Mouse (Mus musculus): ENCODE data around the gene Ankrd10. TPM values are rescaled to one million over a fixed set of nuclear protein-coding genes. Genes with fewer than 3 reads are reported as not detected.

Ankrd10 gene
- polyA plus RNA-seq, 1 experiment from 2014 or later = 80.2 TPM

DNA sequence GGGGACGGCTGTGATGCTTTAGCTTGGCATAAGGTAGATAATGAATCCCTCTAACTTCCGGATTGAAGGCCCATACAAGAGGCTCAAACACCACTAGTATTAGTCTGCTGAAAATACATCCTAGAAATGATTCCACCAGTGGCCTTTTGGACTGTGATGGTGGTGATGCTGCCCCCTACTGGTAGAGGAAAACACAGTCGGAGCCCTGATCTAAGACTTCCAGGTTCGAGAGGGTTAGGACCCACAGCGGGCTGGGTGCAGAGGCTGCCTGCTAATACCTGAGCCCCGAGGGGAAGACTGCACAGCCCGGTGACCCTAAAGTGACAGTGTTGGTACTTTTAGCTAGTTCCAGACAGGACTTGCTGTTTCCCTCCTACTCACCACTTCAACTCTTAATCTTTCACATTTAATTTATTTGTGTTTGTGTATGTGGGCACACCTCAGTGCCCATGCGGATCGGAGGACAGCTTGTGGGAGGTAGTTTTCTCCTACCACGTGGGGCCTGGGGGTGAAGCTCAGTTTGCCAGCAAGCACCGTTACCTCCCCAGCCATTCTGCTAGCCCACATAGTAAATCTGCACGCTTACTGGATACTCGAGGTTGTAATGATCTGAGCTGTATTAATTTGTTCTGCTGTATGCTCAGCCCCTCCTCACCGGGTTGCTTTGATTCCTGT, 33.4 kb downstream of the Ankrd10 start:
- Histone ChIP-seq H3K36me3 (no peaks in the 10 kb centered on the region), H3K4me2 (no peak overlapping the region), H3K9me3 (no peaks in the 10 kb centered on the region), H3K4me1 (no peaks in the 10 kb centered on the region), H3K4me3 (replicated peaks) (no peak overlapping the region), H3K27ac (no peak overlapping the region), H3K9ac (no peak overlapping the region), H3K27me3 (replicated peaks) (no peaks in the 10 kb centered on the region)
- 0 out of 2 replicates have a peak, but pooled peaks have one; percentile 39 for ATAC-seq (ENCODE audit: insufficient read depth, low FRiP score, low read depth)
- 33% methylated on average over 14 of the region's 14 CpGs for whole genome bisulfite sequencing

DNA sequence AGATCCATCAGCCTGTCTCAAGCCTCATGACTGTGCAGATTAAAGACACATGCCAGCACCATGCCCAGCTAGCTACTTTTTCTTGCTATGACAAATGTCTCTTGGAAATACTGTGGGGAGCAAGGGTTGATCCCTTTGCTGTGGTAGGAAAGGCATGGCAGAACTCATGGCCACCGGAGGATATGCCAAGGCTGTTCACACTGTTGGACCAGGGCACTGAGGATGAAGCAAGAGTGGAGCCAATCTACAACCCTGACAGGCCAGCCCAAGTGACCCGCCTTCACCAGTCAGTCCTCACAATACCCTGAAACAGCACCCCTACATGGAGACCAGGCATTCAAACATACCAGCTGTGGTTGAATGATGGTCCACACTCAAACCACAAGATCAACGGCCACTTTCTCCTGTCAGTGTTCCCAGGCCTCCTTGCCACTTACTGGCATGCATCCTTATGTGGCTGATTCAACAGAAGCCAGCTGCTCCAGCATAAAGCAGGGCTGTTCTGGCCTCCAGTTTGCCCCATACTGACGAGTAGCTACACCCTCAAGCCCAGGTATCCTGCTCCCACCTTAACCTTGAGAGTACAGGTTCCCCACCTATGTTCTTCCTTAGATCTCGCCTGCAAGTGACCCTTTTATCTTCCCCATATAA, 35.1 kb downstream of the Ankrd10 start:
- H3K27ac ChIP-seq = no peak overlapping the region
- no peak overlapping the region for H3K4me3 ChIP-seq (replicated peaks)
- no peaks in the 10 kb centered on the region for H3K27me3 ChIP-seq (replicated peaks)
- H3K9ac ChIP-seq = no peak overlapping the region
- no peaks in the 10 kb centered on the region for H3K9me3 ChIP-seq
- H3K4me2 ChIP-seq = no peak overlapping the region
- no peak for ATAC-seq (ENCODE audit: insufficient read depth, low FRiP score, low read depth)
- no peaks in the 10 kb centered on the region for H3K4me1 ChIP-seq
- no peaks in the 10 kb centered on the region for H3K36me3 ChIP-seq
- WGBS = 87% methylated on average over 5 of the region's 5 CpGs

DNA sequence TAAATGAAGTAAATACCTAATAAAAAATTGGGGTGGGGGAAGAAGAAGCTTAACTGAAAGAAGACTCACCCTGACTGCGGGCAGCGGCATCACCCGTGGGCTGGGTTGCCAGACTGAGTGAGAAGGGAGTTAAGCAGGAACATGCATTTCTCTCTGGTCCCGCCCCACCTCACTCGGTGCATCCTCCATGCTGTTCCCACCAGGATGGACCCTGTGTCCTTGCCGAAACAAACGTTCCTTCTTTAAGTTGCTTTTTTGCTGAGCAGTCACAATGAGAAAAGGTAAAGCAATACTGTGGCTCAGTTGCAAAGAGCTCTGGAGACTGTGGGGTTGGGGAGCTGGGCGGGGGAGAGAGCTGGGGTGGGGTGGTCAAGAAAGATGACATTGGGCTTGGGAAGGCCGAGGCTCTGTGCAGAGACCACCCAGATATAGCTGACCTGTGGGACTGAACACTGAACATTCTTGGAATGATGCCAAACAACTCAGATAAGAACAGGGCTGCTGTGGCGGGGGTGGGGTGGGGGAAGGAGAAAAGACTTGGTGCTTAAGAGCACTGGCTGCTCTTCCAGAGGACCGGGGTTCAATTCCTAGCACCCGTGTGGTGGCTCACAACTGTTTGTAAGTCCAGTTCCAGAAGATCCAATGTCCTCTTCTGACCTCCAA, 42.2 kb downstream of the Ankrd10 start:
- no peak overlapping the region for H3K4me3 ChIP-seq (replicated peaks)
- ATAC-seq (ENCODE audit: insufficient read depth, low FRiP score, low read depth) = no peak
- no peaks in the 10 kb centered on the region for H3K27me3 ChIP-seq (replicated peaks)
- 60% methylated on average over 12 of the region's 12 CpGs for WGBS
- no peaks in the 10 kb centered on the region for H3K36me3 ChIP-seq
- no peak overlapping the region for H3K27ac ChIP-seq
- peaks cover 3% of the 10 kb centered on the region; the same call in 1 of the 2 replicates for H3K4me1 ChIP-seq
- no peaks in the 10 kb centered on the region for H3K9me3 ChIP-seq
- H3K4me2 ChIP-seq = no peak overlapping the region
- H3K9ac ChIP-seq = no peak overlapping the region

DNA sequence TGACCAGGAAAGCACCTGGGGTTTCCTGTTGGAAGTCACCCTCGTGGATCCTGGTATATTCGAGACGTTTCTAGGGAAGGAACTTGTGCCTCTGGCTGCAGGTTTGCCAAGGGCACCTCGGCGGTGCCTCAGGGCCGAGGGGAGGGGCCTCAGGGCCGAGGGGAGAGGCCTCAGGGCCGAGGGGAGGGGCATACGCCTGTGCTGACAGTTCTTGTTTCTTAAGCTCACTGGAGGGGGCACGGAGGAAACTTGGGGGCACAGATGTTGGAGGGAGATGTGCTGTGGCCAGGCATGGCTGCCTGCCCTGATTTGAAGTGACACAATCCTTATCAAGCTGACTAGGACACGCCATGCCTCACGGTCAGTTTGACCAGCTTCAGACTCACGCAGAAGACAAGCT, 43.3 kb downstream of the Ankrd10 start:
- no peak overlapping the region for H3K27ac ChIP-seq
- no peak overlapping the region for H3K4me2 ChIP-seq
- peaks cover 3% of the 10 kb centered on the region; the same call in 1 of the 2 replicates for H3K4me1 ChIP-seq
- H3K27me3 ChIP-seq (replicated peaks) = no peaks in the 10 kb centered on the region
- H3K9me3 ChIP-seq = no peaks in the 10 kb centered on the region
- 40% methylated on average over 13 of the region's 13 CpGs for WGBS
- H3K4me3 ChIP-seq (replicated peaks) = no peak overlapping the region
- ATAC-seq (ENCODE audit: insufficient read depth, low FRiP score, low read depth) = no peak
- no peaks in the 10 kb centered on the region for H3K36me3 ChIP-seq
- no peak overlapping the region for H3K9ac ChIP-seq

DNA sequence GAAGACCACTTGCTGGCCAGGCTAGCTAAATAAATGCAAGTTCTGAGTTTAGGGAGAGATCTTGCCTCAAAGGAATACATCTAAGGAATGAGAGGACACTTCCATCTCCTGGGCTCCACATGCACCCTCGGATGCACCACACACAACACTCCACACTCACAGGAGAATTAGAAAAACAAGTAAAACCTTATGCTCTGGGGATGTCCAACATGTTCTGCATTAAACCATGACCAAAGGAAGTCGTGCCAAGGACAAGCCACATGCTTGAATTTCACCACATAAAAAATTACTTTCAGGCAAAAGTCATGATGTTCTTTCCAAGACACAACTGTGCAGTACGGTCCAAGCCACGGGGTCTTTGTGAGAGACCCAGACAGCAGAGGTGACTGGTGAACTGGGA, 43.7 kb downstream of the Ankrd10 start:
- H3K27me3 ChIP-seq (replicated peaks) = no peaks in the 10 kb centered on the region
- no peaks in the 10 kb centered on the region for H3K36me3 ChIP-seq
- H3K4me2 ChIP-seq = no peak overlapping the region
- H3K9me3 ChIP-seq = no peaks in the 10 kb centered on the region
- 82% methylated on average over 4 of the region's 4 CpGs for WGBS
- H3K9ac ChIP-seq = no peak overlapping the region
- ATAC-seq (ENCODE audit: insufficient read depth, low FRiP score, low read depth) = no peak
- no peak overlapping the region for H3K4me3 ChIP-seq (replicated peaks)
- H3K4me1 ChIP-seq = peaks cover 3% of the 10 kb centered on the region; the same call in 1 of the 2 replicates
- H3K27ac ChIP-seq = no peak overlapping the region

DNA sequence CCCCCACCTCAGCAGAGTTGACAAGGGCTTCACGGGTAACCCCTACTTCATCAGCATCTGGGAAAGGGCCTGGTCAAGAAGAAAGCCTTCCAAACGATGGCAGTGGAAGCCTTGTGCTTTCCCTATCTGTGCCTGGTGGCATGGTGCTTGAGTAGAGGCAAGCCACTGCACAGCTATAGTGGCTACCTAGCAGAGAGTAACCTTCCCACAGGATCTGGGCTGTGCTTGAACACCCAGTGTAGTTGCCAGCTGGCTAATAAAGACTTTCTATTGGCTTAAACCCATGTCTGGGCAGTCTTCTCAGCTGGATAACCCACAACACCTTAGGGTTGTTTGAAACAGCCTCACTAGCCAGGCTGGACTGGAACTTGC, 49.2 kb downstream of the Ankrd10 start:
- Histone ChIP-seq H3K4me1 (0 out of 2 replicates have a peak, but pooled peaks cover 5% of the 10 kb centered on the region), H3K4me2 (no peak overlapping the region), H3K9ac (no peak overlapping the region), H3K27me3 (replicated peaks) (no peaks in the 10 kb centered on the region), H3K36me3 (no peaks in the 10 kb centered on the region), H3K27ac (no peak overlapping the region), H3K4me3 (replicated peaks) (no peak overlapping the region), H3K9me3 (no peaks in the 10 kb centered on the region)
- ATAC-seq (ENCODE audit: insufficient read depth, low FRiP score, low read depth) = no peak
- WGBS = 28% methylated on average over 2 of the region's 2 CpGs

DNA sequence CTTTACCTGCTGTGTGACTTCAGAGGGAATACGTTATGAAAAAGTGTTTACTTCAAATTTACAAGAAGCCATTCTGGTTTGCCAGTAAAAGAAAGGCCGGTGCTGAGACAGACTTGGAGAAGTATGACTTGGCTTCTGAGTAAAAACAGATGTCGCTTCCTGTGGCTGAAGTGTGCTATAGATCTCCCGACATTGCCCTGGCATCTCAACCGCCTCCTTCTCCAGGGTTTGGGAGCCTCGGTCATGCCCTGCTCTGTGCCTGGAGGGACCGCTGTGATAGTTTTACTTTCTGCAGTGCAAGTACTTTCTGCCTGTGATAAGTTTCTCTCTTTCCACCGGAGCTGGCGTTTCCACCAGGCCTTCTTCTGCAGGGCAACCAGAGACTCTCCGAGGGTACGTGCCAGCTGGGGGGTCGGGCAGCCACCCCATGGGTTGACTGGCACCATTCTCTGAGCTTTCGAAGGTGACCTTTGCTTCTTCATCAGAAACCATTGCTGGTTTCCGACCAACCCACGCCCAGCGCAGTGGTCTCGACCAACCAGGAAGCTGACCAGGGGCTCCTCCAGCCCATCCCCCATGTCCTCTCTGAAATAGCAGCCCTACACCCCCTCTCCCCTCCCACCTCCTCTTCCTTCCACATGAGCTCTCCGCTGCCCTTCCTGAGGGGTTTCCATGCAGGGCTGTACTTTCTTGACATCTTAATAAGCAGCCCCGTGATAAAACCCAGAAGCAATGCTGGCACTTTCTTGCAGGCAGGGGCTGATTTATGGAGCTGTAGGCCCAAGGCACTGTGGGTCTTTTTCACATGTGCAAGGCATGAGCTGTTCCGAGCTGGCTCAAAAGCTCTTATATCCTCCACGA, 49.8 kb downstream of the Ankrd10 start:
- 0 out of 2 replicates have a peak, but pooled peaks cover 5% of the 10 kb centered on the region for H3K4me1 ChIP-seq
- H3K27me3 ChIP-seq (replicated peaks) = no peaks in the 10 kb centered on the region
- 61% methylated on average over 21 of the region's 21 CpGs for WGBS
- H3K9ac ChIP-seq = no peak overlapping the region
- H3K9me3 ChIP-seq = no peaks in the 10 kb centered on the region
- H3K27ac ChIP-seq = peak overlapping the region; percentile 60
- peak; percentile 60 for ATAC-seq (ENCODE audit: insufficient read depth, low FRiP score, low read depth)
- no peaks in the 10 kb centered on the region for H3K36me3 ChIP-seq
- peak overlapping the region; percentile 26; the same call in 1 of the 2 replicates for H3K4me2 ChIP-seq
- no peak overlapping the region for H3K4me3 ChIP-seq (replicated peaks)

DNA sequence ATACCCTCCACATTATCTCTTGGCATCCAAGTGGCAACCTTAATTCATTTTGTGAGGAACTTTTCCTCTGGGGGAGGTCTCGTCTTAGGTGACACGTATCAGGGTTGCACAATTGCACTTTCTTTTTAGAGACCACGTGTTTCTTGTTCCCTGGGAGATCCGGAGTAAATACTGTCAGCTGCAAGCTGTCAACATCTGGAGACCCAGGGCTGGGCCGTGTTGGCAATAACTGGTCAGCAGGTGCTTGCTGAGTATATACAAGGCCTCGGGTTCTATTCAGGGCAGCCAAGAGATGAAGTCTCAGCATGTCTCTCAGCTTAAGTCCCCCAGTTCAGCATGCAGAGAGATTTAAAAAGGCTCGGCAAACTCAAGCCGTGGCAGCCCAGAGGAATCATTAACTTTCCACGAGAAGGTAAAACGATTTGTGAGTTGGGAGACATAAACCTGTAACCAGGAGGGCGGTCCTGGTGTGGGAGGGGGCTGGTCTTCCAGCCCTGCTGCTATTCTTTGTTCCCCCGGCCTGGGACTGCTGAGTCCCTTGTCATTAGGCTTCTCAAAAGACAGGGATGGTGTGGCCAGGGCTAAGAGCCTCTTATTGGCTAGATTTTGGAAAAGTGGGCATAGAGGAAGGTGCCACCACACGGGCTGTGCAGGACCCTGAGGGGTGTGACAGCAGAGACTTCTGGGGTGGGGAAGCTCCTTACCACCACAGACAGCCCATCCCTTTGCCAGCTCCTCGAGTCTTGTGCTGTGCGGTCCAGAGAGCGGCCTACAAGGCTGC, 59.8 kb downstream of the Ankrd10 start:
- H3K27me3 ChIP-seq (replicated peaks) = no peaks in the 10 kb centered on the region
- no peak overlapping the region for H3K4me2 ChIP-seq
- H3K4me1 ChIP-seq = peaks cover 15% of the 10 kb centered on the region
- H3K4me3 ChIP-seq (replicated peaks) = no peak overlapping the region
- no peak for ATAC-seq (ENCODE audit: insufficient read depth, low FRiP score, low read depth)
- H3K36me3 ChIP-seq = no peaks in the 10 kb centered on the region
- H3K27ac ChIP-seq = no peak overlapping the region
- WGBS = 47% methylated on average over 16 of the region's 16 CpGs
- no peak overlapping the region for H3K9ac ChIP-seq
- H3K9me3 ChIP-seq = no peaks in the 10 kb centered on the region

DNA sequence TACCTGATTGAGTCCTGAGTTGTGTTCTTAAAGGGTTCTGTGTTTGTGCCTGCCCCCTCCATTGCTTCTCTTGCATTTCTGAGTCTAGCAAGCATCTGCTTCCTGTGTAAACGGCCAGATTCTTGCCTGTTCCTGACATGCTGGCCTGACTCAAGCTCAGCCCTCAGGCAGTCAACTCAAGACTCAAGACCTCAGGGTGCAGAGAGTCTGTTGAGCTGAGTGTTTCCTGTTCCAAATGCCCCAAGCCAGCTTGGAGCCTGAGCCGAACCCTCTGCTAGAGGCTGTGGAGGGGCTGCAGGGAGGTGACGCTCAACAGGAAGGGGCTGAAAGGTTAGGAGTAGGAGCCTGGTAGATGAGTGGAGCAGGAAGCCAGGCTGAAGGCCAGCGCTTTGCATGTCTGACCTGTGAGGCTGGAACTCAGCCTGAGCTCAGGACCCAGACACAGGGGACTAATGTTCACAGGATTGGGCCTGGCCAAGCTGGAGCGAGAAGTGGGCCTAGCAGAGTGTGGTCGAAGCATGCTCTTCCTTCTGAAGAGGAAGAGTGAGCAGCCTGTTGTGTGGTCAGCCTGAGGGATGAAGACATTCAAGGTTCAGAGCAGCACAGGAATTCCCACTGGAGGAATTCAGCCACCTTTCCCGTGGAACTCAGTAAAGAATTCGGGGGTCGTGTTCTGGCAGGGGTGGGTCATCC, 60.5 kb downstream of the Ankrd10 start:
- Histone ChIP-seq H3K9ac (no peak overlapping the region), H3K9me3 (no peaks in the 10 kb centered on the region), H3K36me3 (no peaks in the 10 kb centered on the region), H3K4me1 (peaks cover 15% of the 10 kb centered on the region), H3K4me3 (replicated peaks) (no peak overlapping the region), H3K27ac (peak overlapping the region; percentile 48; the same call in 1 of the 2 replicates), H3K4me2 (no peak overlapping the region), H3K27me3 (replicated peaks) (no peaks in the 10 kb centered on the region)
- WGBS = 53% methylated on average over 9 of the region's 9 CpGs
- ATAC-seq (ENCODE audit: insufficient read depth, low FRiP score, low read depth) = no peak

DNA sequence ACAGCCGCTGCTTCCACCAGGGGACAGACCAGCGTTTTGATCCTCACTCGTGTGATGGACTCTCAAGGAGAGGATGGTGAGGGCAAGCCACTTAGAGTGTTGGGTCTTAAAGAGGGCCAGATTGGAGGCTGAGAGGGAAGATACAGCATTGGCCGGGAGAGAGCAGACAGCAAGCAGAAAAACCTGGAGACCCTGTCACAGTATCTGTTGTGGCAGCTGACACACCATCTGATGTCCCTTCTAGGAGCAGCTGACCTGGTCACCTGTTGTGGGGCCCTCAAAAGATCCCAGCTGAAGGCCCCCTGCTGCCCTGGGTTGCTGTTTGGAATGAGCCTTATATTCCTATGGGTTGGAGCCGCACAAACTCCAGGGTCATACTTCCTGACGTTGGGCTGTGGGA, 63.1 kb downstream of the Ankrd10 start:
- Histone ChIP-seq H3K9ac (no peak overlapping the region), H3K36me3 (no peaks in the 10 kb centered on the region), H3K4me1 (peaks cover 15% of the 10 kb centered on the region), H3K27me3 (replicated peaks) (no peaks in the 10 kb centered on the region), H3K4me2 (no peak overlapping the region), H3K4me3 (replicated peaks) (no peak overlapping the region), H3K27ac (no peak overlapping the region), H3K9me3 (no peaks in the 10 kb centered on the region)
- no peak for ATAC-seq (ENCODE audit: insufficient read depth, low FRiP score, low read depth)
- 79% methylated on average over 6 of the region's 6 CpGs for WGBS
